Mouse (Mus musculus): Measurements from ENCODE around the gene Camk2d.
A peak's percentile ranks its signal among the peaks of the same experiment; 100 is the strongest.

Gene Camk2d

DNA sequence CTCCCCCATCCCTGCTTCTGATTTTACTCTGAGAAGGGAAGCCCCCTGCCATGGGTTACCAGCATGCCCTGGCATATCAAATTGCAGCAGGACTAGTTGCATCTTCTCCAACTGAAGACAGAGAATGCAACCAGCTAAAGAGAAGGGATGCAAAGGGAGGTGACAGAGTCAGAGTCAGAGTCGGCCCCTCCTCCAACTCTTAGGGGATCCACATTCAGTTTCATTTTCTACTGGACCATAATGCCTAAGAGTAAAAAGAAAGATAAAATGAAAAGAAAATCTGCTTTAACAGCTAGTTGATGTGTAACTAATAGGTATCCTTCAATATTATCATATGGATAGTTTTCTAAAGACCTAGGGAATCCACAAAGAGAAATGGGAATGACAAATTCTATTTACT, 162.3 kb downstream of the Camk2d start:
- DNase-seq: no peak

DNA sequence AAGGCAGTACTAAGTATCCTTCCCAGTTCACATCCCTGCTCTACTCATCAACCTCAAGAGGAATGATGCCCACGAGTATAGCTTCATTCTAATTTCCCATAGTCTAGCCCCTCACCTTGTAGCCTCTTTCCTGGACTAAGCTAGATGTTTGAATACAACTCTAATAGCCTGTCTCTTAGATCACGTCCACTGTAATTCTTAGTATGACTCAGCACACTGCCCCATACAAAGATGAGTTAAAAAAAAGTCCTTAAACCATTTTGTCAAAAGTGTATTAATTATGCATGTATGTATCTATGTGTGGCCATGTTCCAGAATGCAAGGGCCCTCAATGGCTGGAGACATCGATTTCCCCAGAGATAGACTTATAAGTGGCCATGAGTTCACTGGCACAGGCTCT, 164.5 kb downstream of the Camk2d start:
- DNase-seq: no peak

DNA sequence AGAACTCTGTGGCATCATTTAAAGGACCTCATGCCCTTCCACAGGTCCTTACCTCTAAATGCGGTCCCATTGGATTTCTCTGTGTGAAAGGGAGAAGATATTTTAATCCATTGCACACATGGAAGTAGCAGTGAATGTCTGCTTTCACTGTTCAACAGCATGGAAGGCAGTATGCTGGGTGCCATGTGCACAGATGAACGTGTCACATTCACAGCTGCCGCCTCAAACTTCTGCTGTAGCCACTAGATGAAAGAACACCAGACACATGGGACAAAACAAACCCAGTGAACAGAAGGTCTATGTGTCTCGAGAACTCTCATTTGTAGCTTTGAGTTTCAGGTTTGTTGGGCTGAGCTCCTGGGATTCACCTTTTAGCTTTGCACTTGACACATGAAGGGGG, 168.6 kb downstream of the Camk2d start:
- DNase-seq: no peak

DNA sequence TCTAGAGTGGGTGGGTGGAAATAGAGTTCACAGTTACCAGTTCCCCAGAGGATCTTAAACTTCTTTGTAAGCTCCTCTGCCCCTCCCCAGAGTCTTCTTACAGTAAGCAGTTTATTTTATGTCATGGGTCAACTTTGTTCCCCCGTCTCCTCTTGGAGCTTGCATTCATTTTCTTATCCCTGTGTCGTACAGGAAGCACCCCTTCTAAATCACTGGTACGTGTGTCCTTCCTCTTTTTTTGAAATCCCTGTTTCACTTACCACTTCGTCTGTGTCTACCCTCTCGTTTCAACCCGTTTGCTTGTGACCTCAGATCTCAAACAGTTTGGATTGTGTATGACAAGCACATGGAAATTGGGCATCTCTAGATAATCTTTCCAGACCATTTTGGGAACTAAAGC, 174.0 kb downstream of the Camk2d start:
- no peak for DNase-seq

DNA sequence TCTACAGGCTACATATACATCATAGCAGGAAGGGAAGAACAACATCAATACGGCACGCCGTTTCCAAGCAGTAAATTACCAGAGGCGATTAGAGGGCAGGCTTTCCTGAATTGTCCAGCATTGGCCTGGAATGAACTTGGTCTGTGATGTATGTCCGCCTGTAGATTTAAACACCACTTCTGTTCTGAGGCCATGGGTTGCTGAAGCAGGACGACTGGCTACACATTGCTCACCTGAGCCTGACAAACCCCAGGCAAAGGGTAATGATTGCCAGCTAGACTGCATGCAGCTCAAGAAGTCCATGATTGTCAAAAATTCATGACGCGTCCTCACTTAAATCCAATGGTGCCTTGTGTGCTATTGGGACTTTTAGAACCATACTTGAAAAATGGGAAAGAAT, 174.9 kb downstream of the Camk2d start:
- no peak for DNase-seq

DNA sequence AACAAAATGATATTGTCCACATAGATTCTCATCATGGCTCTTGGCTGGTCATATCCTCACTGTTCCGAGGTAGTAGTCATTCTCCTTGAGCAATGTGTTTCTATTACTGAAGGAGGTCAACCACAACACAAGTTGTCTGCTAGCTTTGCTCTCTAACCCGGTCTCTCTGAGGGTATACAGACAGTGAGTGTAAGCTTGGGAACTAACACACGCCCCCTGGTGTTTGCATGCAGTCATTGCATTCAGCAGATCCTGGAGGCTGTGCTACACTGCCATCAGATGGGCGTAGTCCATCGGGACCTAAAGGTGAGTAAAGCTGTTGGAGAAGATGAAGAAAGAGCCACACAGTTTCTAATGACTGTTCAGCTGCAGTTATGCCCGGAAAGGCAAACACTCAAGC, 175.4 kb downstream of the Camk2d start:
- DNase-seq: peak; percentile 85

DNA sequence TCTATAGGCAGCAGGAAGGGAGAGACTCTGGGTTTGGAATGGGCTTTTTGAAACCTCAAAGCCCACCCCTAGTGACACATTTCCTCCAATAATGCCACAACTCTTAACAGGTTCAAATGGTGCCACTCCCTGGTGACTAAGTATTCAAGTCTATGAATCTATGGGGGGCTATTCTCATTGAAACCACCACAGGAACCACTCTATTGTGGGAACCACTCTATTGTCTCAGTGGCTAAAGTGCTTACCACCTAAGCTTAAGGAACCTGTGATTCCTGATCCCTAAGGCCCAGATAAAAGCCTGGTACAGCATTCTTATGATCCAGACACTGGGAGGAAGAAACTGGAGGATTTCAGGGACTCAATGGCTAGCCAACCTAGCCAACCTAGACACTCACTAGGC, 179.9 kb downstream of the Camk2d start:
- no peak for DNase-seq

DNA sequence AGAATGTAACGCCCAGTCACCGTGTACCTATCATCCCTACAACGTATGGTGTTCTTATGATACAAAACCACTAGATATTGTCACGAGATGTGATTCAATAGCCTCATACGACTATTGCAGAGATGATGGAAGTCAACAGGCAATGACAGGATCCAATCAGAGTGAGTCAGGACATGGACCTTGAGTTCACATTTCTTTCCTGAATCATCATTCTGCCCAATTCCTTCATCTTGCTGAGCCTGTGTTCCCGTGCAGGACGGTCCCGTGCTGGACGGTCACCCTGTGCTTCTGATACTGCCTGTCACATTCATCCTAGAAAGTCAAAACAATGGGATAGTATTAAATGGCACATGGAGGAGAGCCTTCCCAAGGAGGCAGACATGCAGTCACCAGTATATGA, 181.0 kb downstream of the Camk2d start:
- DNase-seq: no peak

DNA sequence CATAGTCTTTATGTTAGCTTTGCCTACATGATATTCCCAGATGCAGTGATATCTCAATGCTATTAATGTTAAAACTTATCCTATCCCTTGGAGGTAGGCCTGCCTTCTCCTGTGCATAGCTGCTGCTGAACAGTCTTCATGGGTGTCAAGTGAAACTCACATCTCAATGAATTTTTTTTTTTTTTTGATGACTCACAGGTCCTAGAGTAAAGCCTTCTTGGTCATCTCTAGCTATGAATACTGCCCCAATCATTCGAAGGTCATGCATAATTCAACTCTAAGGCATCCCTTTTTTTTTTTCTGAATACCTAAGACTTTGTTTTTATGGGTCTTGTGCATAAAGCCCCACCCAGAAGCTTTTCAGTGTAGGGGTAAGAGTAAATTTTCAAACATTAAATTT, 181.8 kb downstream of the Camk2d start:
- DNase-seq: no peak

DNA sequence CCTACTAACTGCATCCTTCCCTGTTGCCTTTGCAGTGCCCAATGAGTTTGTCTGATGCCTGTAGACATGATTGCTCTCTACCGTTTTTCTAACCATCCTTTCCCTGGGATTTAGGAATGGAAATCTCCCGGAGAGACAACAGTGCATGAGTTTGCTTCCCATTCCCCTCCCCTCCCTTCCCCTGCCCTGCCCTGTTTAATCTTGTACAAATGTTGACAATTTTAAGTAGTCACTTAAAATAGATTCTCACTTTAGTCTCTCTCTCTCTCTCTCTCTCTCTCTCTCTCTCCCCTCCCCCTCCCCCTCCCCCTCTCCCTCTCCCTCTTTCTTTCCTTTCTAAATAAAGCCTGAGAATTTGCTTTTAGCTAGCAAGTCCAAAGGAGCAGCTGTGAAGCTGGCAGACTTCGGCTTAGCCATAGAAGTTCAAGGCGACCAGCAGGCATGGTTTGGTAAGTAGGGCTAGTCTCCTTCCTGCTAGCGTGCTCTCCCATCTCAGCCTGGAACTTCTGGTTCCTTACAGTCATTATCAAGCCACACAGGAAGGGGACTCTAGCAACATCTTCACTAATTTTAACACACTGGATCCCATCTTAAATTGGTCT, 184.0 kb downstream of the Camk2d start:
- DNase-seq: no peak

DNA sequence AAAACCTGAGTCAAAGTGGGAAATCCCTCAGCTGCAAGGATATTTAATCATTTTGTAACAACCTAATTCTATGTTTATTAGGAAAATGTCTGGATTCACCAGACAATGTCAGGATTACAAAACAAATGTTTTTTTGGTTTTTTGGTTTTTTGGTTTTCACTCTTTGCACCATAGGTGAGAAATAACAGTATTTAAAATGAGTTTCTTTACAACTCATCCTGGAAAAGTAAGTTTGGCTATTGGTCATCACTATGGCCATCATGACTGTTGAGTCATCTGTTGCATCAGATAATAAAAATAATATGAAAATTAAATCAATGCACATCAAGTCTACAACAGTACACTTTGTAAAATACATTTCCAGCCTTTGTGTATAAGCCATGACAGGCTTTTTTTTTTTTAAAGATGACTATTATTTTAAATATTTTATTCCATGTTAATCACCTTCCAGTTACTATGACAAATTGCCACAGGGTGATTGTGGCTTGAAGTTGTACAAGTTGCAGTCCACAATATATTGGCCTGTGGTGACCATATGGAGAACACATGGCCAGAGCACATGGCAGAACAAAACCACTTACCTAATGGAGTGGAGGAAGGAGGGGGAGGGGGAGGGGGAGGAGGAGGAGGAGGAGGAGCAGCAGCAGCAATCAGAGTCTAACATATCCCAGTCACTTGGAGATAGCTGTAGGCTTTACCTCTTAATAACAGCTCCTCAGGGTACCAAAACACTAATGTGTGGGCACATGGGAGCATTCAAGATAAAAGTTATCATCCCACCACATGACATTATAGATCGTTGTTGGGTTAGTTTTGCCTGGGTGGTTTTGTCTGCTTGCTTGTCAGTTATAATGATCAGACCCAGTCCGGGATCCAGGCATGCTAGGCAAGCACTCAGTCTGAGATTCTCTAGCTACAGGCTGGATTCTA, 197.2 kb downstream of the Camk2d start:
- DNase-seq: no peak

DNA sequence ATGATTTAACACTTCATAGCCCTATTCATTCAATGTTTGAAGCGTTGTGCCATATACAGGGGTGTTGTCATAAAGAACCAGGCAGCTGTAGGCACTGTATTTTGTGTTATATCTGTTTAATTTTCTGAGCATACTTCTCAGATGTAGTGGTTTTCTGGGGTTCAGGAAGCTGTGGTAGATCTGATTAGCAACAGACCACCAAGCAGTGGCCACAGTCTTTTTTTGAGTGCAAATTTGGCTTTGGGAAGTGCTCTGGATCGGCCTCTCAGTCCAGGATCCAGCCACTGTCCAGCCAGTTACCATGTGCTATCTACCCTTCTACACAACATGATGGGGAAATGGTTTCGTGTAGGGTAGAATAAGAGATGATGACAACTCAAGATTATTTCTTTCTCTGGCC, 199.8 kb downstream of the Camk2d start:
- DNase-seq: no peak

DNA sequence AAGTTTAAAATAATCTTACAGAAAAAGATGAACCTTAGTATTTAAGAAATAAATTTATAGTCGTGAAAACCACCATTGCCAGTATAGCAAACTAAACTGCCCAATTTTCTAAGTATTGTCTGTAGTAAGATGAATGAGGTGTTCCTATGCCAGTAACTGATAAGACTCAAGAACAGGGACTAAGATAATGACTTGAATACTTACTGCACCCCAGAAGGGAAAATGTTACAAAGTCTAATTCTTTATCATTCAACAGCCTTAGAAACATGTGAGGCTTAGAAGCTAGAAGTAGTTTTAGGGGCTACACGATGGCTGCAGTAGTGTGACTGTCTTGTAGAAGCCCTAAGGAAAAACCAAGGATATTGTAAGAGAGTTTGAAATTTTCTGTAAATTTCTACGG, 200.9 kb downstream of the Camk2d start:
- DNase-seq: no peak

DNA sequence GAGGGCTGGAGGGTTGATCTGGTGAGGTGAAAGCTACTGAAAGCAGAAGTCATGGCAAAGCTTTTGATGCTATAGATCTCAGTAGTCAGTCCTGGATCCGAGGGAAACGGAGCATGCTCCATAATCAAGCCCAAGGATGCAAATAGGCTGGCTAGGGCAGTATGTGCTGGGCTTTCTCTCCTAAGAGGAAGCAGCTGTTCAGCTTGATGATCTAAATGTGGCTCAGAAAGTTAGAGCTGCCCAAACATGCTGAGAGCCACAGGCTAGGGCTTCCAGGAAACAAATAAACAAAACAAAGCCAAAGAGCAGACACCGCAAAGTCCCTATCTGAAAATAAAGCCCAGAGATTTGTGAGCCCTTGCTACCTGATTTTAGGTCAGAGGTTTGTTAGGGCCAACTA, 201.7 kb downstream of the Camk2d start:
- no peak for DNase-seq

DNA sequence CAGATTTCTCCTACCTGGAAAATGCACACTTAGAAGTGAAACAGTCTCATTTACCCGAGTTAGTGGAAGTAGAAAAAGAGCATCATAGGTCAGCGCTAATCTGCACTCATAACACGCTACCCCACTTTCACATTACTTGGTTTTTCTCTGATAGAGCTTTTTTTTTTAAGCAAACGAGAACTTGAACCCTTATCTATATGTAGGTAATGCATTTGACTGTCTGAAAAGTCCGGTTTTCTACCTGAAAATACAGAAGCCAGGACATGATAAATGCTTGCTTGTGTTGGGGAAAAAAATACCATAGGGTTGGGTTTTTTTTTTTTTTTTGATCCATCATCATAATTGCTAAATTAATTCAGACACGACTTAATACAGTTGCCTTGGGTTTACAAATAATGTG, 206.9 kb downstream of the Camk2d start:
- no peak for DNase-seq

DNA sequence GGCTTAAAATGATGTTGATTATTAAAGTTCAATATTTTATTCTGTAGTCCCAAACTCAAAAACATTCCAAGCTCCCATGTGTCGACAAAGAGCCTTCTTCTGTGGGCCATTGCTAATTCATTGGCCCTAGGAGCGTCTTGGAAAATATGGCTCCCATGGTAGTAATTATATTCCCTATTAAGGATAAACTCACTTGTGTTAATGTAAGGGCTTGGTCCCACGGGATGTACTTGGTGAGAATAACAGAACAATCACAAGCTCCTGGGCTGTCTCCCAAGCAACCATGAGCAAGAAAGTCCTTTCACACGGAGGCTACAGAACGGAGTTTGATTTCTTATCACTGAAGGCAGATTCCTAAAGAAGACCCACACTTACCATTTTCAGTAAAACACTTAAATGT, 208.9 kb downstream of the Camk2d start:
- no peak for DNase-seq

DNA sequence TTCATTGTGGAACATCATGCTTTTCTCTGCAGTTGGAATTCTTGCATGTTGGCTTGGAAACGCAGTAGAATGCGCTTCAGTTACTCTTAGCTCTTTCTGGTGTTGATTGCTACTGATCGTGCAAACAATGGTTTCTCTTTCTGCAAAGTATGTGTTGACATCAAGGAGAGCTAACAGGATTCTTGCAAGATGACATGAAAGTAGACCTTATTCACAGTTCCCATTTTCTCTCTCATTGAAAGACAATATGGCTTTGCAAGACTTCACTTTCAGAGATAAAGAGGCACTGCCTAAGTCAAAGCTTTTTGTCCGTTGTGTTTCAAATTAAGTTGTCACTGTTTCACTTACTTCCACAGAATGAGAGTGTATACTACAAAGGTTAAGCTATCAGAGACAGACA, 210.0 kb downstream of the Camk2d start:
- no peak for DNase-seq

DNA sequence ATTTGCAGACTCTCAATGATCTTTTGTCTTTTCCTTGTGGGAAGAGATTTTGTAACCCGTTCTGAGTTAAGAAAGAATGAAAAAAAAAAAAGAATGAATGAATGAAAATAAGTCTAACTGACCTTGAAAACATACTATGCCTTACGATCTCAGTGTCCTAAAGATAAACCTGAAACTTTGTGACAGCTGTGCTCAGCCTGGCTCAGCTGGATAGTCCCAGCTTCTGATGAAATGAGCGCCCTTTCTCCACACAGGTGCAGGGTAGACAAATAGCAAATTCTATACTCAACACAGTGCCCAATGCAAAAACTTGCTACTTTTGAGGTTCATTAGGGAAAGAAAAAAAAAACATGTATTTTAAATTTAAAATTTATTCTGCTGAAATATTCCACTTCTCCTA, 213.8 kb downstream of the Camk2d start:
- DNase-seq: no peak

DNA sequence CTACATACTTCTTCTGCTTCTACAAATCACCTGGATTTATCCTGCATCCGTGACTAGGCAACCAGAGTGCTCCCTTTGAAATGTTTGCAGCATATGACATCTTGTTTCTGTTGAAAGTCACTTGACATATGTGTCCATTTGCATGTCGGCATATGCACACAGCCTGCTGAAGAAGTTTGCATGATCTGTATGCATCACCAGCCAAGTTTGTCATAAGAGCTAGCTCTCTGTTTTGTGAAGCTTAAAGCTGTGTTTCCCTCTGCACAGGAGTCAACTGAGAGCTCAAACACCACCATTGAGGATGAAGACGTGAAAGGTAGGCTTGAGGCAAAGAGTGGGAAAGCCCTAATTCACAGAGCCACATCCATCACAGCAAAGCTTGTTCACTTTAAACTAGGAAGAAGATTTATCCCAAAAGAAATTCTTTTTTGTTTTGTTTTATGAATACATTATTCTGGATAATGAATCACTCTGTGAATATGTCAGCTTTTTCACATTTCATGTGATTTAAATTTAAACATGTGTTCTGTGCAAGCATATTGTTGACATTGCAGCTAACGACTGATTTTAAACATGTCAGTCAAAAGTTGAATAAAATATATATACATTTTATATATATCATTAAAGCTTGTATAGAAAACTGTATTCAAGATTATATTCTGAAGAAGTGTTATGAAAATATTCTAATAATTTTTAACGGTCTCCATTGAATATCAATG, 214.4 kb downstream of the Camk2d start:
- DNase-seq: no peak

DNA sequence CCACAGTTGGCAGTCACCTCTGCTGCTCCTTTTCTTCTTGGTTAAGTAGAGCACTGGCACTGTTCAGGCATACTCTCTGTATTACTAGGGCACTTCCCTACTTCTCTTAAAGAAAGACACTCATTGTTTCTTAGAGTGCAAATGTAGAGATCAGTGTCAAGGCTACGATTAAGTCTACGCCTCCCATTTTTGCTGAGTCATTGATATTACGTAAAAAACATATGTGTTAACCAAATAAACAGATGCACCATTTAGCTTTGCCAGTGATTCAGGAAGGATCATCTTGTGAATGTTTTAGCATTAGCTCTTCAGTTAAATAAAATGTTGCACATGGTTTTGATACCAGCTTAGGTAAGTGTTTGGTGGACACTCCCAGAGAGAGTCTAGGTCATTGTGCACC, 215.5 kb downstream of the Camk2d start:
- DNase-seq: no peak

DNA sequence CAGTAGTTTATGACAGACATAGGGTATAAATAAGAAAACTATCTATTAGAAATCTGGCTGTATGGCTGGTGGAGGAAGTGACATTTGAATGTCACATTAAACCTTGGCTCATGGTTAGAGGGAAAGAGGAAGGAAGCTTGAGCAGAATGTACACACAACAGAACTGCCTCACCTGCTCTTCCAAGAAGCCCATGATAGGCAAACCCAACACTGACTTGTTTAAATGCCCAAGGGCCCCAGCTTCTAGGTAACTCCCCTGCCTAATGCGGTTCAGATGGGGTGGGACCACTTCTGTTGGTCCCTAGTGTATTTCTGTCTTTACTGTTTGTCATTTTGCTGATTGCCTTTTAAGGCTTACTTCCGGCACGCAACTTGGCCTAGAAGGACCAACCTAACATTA, 226.3 kb downstream of the Camk2d start:
- DNase-seq: no peak

DNA sequence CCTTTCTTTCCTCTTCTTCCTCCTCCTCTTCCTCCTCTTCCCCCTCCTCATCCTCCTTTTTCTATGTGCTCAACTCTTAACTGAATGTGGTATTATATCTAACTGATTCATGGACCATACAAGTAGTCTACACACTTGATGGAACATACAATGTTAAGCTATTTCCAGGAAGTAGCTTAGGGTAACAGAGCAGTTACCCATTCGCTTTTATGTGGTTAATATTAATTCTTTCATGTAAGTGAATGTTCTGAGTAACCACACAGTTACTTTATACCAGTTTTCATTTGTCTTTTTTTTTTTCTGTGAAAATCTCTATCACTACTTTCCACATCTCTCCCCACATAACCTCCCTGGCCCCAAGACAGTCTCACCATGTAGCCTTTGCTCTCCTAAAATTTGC, 228.8 kb downstream of the Camk2d start:
- DNase-seq: no peak

DNA sequence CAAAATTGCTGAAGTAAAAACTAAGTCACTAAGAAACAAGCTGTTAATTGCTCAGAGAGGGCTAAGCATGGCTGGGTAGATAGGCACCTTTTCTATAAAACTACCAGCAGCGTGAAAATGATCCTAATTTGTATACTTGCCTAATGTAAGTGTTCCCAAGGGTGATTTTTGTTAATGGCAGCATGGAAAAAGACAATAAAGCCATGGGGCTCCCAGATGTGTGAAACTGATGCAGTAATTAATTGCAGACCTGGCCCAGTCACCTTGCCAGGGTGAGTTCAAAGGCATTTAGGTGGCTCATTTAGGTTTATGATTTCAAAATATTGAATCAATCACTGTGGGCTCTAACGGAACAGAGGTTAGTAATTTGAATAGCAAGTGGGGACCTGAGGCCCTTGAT, 230.1 kb downstream of the Camk2d start:
- no peak for DNase-seq

DNA sequence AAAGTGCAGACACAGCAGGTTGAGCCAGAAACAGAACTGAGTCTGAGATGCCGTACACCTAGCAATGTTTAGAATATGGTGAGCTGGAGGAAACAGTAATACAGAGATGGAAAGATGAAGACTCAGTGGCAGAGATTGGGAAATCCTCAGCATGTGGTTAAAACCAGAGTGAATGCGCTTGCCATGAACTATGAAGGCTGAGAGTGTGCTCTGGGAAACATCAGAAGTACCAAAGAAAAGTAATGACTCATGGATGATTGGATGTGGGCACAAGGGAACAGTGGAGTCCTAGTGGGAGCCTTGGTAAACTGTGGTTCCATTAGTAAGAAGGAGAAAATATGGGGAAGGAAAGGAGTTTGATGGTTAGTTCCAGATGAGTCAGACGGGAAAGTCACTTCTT, 231.8 kb downstream of the Camk2d start:
- no peak for DNase-seq
